Mouse (Mus musculus): ENCODE results near the gene Ankra2.

Ankra2 gene

GRCm38 (mm10) chr13:98313631-98314030 lies 50.8 kb downstream of the Ankra2 start:
- TF ChIP-seq GATA4 (IDR thresholded peaks at IDR 0.05; ENCODE audit: insufficient replicate concordance, low read length): no peak

- TF ChIP-seq GATA4 (IDR thresholded peaks at IDR 0.05; ENCODE audit: insufficient replicate concordance, low read length): no peak
Measured at GRCm38 (mm10) chr13:98315124-98315523, 52.2 kb downstream of the Ankra2 start.

GRCm38 (mm10) chr13:98316140-98316479 lies 53.2 kb downstream of the Ankra2 start:
- TF ChIP-seq GATA4 (IDR thresholded peaks at IDR 0.05; ENCODE audit: insufficient replicate concordance, low read length): no peak

GRCm38 (mm10) chr13:98316480-98317245 lies 53.8 kb downstream of the Ankra2 start, which contains the start of gene Btf3:
Gene Btf3, minus strand, starts transcription at chr13:98317006.
- no peak for TF ChIP-seq GATA4 (IDR thresholded peaks at IDR 0.05; ENCODE audit: insufficient replicate concordance, low read length)

GRCm38 (mm10) chr13:98317246-98317677 lies 54.4 kb downstream of the Ankra2 start:
- TF ChIP-seq GATA4 (IDR thresholded peaks at IDR 0.05; ENCODE audit: insufficient replicate concordance, low read length): no peak

GRCm38 (mm10) chr13:98317911-98318310 lies 55.0 kb downstream of the Ankra2 start:
- TF ChIP-seq GATA4 (IDR thresholded peaks at IDR 0.05; ENCODE audit: insufficient replicate concordance, low read length): no peak
